Mouse (Mus musculus) lung, adult 2 months (tissue): ENCODE results near the gene Bace1. TPM values are rescaled to one million over a fixed set of nuclear protein-coding genes. Genes with fewer than 3 reads are reported as not detected.
A peak's percentile ranks its signal among the peaks of the same experiment; 100 is the strongest.

Experiments used
- DNase-seq: peaks from one replicate; pipeline ENCODE4 v3.0.0; 2022
- H3K4me1 ChIP-seq: fragments of 200-500 bp; 2 replicates; pipeline ENCODE4 v1.6.1; 2011; ENCODE audit warnings: low read length; ENCODE audit not compliant: control insufficient read depth, insufficient read depth
- H3K4me3 ChIP-seq: fragments of 200-500 bp; replicated peaks from 2 replicates; pipeline ENCODE3; 2011; ENCODE audit warnings: low read depth, mild to moderate bottlenecking, control low read depth, low read length; ENCODE audit errors: extremely low read depth
- CTCF ChIP-seq: fragments of 200-500 bp; IDR thresholded peaks from 2 replicates; pipeline ENCODE4 v1.5.1; 2011; ENCODE audit warnings: mild to moderate bottlenecking, low read length, control low read depth; ENCODE audit not compliant: insufficient read depth
- POLR2A ChIP-seq: fragments of 200-500 bp; IDR thresholded peaks from 2 replicates; pipeline ENCODE4 v1.6.1; 2011; ENCODE audit warnings: low read depth, mild to moderate bottlenecking, control low read depth, low read length, borderline replicate concordance; ENCODE audit errors: extremely low read depth
- WGBS: fragments of 180-500 bp; shearing (Covaris S2); methylation state at CpG from one replicate; pipeline ENCODE4 v1.1.7; 2018; 5-methylcytosine and 5-hydroxymethylcytosine counted together
- polyA plus RNA-seq: library from polyadenylated mRNA; depleted of rRNA; stranded (reverse); fragments of >200 nt; gene quantifications from 2 replicates; pipeline ENCODE4 v1.2.3, GENCODE M21; 2012

The Bace1 gene
- polyA plus RNA-seq, 1 experiment, result 25.7 TPM

DNA sequence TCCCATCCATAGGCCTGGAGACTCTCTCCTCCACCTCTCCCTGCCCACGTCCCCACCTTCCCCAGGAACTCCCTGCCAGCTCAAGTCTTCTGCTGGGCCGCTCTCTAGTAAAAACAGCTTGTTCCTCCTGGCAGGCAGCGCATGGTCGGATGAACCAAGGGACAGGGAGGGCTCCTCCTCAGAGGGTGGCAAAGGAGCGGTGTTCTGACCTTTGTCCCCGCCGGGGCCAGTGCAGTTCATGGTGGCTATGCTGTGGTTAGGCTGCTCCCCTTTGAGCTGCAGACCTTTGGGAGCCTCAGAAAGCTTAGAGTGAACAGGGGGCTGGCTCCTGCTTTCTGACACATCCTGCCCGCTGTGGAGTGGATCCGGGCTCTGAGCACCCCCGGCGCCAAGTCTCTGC is 31.5 kb upstream of the Bace1 start:
- no peak for DNase-seq
- Histone ChIP-seq H3K4me1 (no peaks in the 10 kb centered on the region), H3K4me3 (no peak overlapping the region)
- 94% methylated on average over 11 of the region's 11 CpGs for WGBS
- no peak for TF ChIP-seq CTCF
- TF ChIP-seq POLR2A, result no peak

GRCm38 (mm10) chr9:45807337-45807736 is 31.0 kb upstream of the Bace1 start:
- H3K4me3 ChIP-seq, result no peak overlapping the region
- WGBS, result 86% methylated on average over 11 of the region's 11 CpGs
- TF ChIP-seq CTCF (no peak), POLR2A (no peak)
- H3K4me1 ChIP-seq, result no peaks in the 10 kb centered on the region
- DNase-seq, result no peak

- no peak overlapping the region for H3K4me3 ChIP-seq
- WGBS, result 75% methylated on average over 8 of the region's 8 CpGs
- no peak for TF ChIP-seq CTCF
- no peak for TF ChIP-seq POLR2A
- no peak for DNase-seq
- H3K4me1 ChIP-seq, result no peaks in the 10 kb centered on the region
Observed at GRCm38 (mm10) chr9:45807761-45808160, 30.6 kb upstream of the Bace1 start.

GRCm38 (mm10) chr9:45811946-45812345 is 26.4 kb upstream of the Bace1 start:
- no peak overlapping the region for H3K4me3 ChIP-seq
- no peak for DNase-seq
- 61% methylated on average over 5 of the region's 5 CpGs for WGBS
- H3K4me1 ChIP-seq, result no peaks in the 10 kb centered on the region
- no peak for TF ChIP-seq CTCF
- TF ChIP-seq POLR2A, result no peak

DNA sequence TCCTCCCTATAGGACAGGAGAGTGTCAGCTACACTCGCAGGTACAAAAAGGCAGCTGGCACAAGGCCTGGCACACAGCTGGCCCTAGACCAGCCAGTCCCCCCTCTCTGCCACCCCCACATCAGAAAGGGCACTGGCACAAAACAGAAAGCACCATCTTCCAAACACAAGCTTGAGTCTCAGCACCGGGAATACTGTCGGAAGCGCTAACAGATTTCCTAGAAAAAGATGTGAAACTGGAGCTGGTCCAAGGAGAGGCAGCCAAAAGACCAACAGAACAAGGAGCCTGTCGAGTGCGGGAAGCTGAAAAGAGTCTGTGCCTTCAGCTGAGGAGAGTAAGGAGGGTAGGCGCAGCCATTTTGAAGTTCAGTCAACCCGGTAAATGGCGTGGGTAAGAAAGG is 23.3 kb upstream of the Bace1 start:
- Histone ChIP-seq H3K4me3 (peak overlapping the region; percentile 57), H3K4me1 (no peaks in the 10 kb centered on the region)
- no peak for DNase-seq
- 51% methylated on average over 9 of the region's 9 CpGs for WGBS
- TF ChIP-seq CTCF, result no peak
- TF ChIP-seq POLR2A, result no peak

DNA sequence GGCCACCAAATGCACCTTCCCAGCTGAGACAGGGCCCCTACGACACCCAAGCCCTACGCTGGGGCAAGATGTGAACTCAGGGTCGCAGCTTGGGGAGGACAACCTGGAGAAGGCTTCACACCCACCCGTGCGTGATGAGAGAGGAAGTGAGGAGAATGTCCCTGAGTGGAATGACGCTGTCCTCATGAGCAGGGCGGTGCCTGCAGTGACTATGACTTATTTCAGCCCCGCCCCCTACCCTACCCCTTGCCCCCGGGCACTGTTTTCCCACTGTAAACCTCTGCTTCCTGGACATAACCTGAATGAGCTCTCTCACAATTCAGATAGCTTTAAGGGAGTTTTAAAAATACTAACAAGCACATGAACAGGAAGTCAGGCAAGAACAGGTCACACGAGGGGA is 22.9 kb upstream of the Bace1 start:
- H3K4me1 ChIP-seq, result no peaks in the 10 kb centered on the region
- 52% methylated on average over 10 of the region's 10 CpGs for whole genome bisulfite sequencing
- DNase-seq, result no peak
- H3K4me3 ChIP-seq, result peak overlapping the region; percentile 57
- TF ChIP-seq POLR2A (peak; percentile 50; the same call in 1 of the 2 replicates), CTCF (no peak)

DNA sequence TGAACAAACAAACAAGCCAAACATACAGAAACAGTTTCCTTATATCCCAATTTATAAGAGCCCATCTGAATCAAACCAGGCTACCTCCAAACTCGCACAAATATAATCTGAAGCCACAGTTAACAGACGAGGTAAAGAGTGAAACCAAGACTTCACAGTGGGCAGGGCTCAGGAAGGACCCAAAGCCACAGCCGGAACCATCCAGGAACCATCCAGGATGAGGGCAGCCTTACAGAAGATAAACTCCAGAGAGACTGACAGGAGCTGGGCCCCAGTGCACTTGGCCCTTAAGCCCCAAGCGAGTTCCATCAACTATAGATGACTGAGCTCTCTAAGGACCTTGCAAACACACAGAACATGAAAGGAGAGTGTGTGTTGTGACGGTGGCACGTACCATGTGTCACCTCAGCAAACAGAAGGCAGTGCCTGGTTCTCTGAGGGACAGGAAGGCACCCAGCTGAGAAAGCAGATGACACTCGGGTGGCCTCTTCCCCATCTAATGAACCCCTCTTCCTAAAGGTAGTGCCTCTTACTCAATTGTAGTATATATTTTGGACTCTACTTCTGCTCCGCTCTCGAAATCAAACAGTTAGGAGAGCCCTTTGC is 19.9 kb upstream of the Bace1 start:
- no peaks in the 10 kb centered on the region for H3K4me1 ChIP-seq
- WGBS, result 67% methylated on average over 9 of the region's 9 CpGs
- TF ChIP-seq POLR2A (no peak), CTCF (no peak)
- no peak overlapping the region for H3K4me3 ChIP-seq
- no peak for DNase-seq

DNA sequence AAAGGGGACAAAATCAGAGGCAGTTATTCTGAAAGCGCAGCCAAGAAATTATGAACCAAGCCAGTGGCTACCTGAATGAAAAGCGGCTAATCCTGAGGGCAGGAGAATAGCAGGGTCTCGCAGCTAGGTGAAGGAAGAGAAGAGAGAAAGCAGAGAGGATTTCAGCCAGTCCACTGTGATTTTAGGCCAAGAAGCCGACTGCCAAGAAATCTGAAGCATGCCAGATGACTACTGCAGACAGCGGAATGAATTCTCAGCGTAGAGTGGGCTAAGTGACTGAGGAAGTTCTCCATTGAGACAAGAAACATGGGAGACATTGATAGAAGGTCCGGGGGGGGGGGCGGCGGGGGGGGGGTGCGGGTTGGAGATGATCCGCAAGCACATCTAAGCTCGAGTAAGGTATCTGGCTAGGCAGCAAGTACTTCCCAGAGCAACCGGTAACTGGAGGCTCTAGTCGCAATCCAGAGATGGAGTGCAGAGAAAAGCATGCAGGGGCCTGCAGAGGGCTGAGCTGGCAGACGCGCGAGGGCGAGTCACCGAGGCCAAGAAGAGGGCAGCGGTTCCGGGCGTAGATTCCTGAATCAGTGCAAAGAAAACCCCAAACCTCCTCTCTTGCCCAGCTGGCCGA is 10.6 kb upstream of the Bace1 start:
- H3K4me3 ChIP-seq, result peak overlapping the region; percentile 90
- 6% methylated on average over 23 of the region's 23 CpGs for WGBS
- no peak for TF ChIP-seq CTCF
- no peak for TF ChIP-seq POLR2A
- DNase-seq, result no peak
- no peaks in the 10 kb centered on the region for H3K4me1 ChIP-seq

GRCm38 (mm10) chr9:45828291-45828963 is 10.0 kb upstream of the Bace1 start, which contains the start of gene Cep164:
TSS of gene Cep164 (minus strand) at chr9:45828691.
- peak within 1 kb of the TSS; percentile 90 for H3K4me3 ChIP-seq
- TF ChIP-seq CTCF (no peak), POLR2A (no peak)
- WGBS, result under 1% methylated on average over 31 of the region's 31 CpGs
- DNase-seq, result peak; percentile 88
- H3K4me1 ChIP-seq, result no peaks in the 10 kb centered on the region
